Mouse (Mus musculus): Measurements from ENCODE around the gene Apol10a. TPM values are rescaled to one million over a fixed set of nuclear protein-coding genes. Genes with fewer than 3 reads are reported as not detected.
"Not testable (repeated sequence)": the region's sequence is repeated elsewhere in the genome, so short reads cannot be mapped to it uniquely, and the experiment has no call there.

Apol10a gene
- polyA plus RNA-seq, 1 experiment: not detected

DNA sequence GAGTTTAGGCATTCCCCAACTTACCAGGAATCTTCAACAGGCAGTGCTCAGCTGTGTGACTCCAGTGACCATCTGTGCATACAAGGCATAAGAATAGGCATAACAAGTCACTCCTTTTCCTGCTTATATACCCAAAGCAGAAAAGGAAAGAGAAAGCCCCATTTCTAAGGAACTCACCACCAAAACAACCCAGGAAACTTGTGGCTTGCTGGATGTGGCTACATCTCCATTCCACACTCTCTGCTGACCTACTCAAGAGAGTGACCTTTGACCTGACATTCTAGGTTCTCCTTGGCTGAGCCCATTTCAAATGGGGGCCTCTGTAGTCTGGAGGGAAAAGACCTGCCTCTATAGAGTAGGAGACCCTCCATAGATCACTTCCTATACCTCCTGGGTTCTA lies 56.4 kb downstream of the Apol10a start, which contains the start of gene Apol7c:
TSS of gene Apol7c (minus strand) at position 101 of the 400 bp plus-strand sequence.
- no peaks in the 10 kb centered on the region for H3K4me1 ChIP-seq (ENCODE audit: control insufficient read depth, insufficient read depth, low read length)
- no peak for TF ChIP-seq CTCF (IDR thresholded peaks at IDR 0.05; ENCODE audit: low read depth, low read length)
- TF ChIP-seq POLR2A (IDR thresholded peaks at IDR 0.05; ENCODE audit: borderline replicate concordance, low read depth, low read length): no peak
- H3K27ac ChIP-seq (ENCODE audit: insufficient read depth, low read depth, low read length): no peak within 1 kb of the TSS
- no peak within 1 kb of the TSS for H3K4me3 ChIP-seq (ENCODE audit: insufficient read depth, low read length)

DNA sequence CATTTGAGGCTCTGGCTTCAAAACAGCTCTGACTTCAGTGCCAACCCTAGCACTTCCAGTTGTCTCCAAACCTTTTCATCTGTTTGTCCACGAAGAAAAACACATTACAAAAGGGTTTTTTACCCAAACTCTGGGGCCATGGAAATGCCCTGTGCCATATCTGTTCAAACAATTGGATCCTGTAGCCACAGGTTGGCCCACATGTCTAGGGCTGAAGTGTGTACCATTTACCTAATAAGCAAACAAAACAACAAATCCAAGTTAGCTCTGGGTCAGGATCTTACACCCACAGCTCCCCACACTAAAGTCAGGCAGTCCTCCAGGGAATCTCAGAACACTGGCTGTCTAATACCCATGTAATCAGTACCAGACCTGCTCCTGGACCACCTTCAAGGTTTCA lies 62.4 kb downstream of the Apol10a start:
- H3K27ac ChIP-seq (ENCODE audit: insufficient read depth, low read depth, low read length); H3K4me3 ChIP-seq (ENCODE audit: insufficient read depth, low read length); H3K4me1 ChIP-seq (ENCODE audit: control insufficient read depth, insufficient read depth, low read length): not testable (repeated sequence)

Other genes with a start within 250 kb of the Apol10a start
- gene Rbfox2, start 170.0 kb upstream of the Apol10a start, polyA plus RNA-seq (2012; ENCODE audit: insufficient read depth, insufficient read length, missing spikeins): 1.3 and 2.0 TPM in 2 replicates
- not detected in 2 replicates for gene Apol7a, start 77.9 kb upstream of the Apol10a start, polyA plus RNA-seq (2012; ENCODE audit: insufficient read depth, insufficient read length, missing spikeins)
- gene Apol9a, start 65.9 kb upstream of the Apol10a start, polyA plus RNA-seq (2012; ENCODE audit: insufficient read depth, insufficient read length, missing spikeins): not detected in 2 replicates
- not detected in 2 replicates for gene Apol7b, start 29.6 kb upstream of the Apol10a start, polyA plus RNA-seq (2012; ENCODE audit: insufficient read depth, insufficient read length, missing spikeins)
- not detected in 2 replicates for gene Apol11a, start 31.2 kb downstream of the Apol10a start, polyA plus RNA-seq (2012; ENCODE audit: insufficient read depth, insufficient read length, missing spikeins)
- 0.60 and 0.71 TPM in 2 replicates for gene Apol7c, start 56.3 kb downstream of the Apol10a start, polyA plus RNA-seq (2012; ENCODE audit: insufficient read depth, insufficient read length, missing spikeins)
- not detected in 2 replicates for gene 1700025B11Rik, start 84.8 kb downstream of the Apol10a start, polyA plus RNA-seq (2012; ENCODE audit: insufficient read depth, insufficient read length, missing spikeins)
- gene Apol10b, start 119.1 kb downstream of the Apol10a start, polyA plus RNA-seq (2012; ENCODE audit: insufficient read depth, insufficient read length, missing spikeins): not detected in 2 replicates
- not detected in 2 replicates for gene Gm36245, start 122.2 kb downstream of the Apol10a start, polyA plus RNA-seq (2012; ENCODE audit: insufficient read depth, insufficient read length, missing spikeins)
- gene Apol11b, start 166.2 kb downstream of the Apol10a start, polyA plus RNA-seq (2012; ENCODE audit: insufficient read depth, insufficient read length, missing spikeins): not detected in 2 replicates
- gene Apol7e, start 221.8 kb downstream of the Apol10a start, polyA plus RNA-seq (2012; ENCODE audit: insufficient read depth, insufficient read length, missing spikeins): not detected in 2 replicates